Mouse (Mus musculus): ENCODE results near the gene N4bp2l2. TPM values are rescaled to one million over a fixed set of nuclear protein-coding genes. Genes with fewer than 3 reads are reported as not detected.
"Not testable (repeated sequence)": the region's sequence is repeated elsewhere in the genome, so short reads cannot be mapped to it uniquely, and the experiment has no call there.

The N4bp2l2 gene
- polyA plus RNA-seq (2014; fragmentation: Nextera tagmentation; extraction: Ambion mirVana): 38.7 and 45.0 TPM in 2 replicates

- WGBS: 92% methylated on average over 8 of the region's 9 CpGs
- Histone ChIP-seq H3K4me2 (replicated peaks; ENCODE audit: low read depth, low read length) (peak within 1 kb of the TSS; percentile 70), H3K4me3 (ENCODE audit: low read depth, low read length) (peak within 1 kb of the TSS; percentile 97), H3K27ac (ENCODE audit: low read depth, low read length) (peak within 1 kb of the TSS; percentile 94), H3K9ac (ENCODE audit: low read depth, low read length) (peak within 1 kb of the TSS; percentile 92)
- not testable (repeated sequence) for H3K9me3 ChIP-seq (ENCODE audit: control insufficient read depth, low read length); H3K36me3 ChIP-seq (ENCODE audit: control insufficient read depth, insufficient read depth, low read length); DNase-seq (ENCODE audit: low spot score); H3K27me3 ChIP-seq (ENCODE audit: control insufficient read depth, insufficient read depth, low read length); H3K4me1 ChIP-seq (replicated peaks; ENCODE audit: control insufficient read depth, insufficient read depth, low read length)
- peak; percentile 3; the same call in 1 of the 2 replicates for ATAC-seq (ENCODE audit: low FRiP score)
Measured at GRCm38 (mm10) chr5:150666133-150666739, at the start of gene N4bp2l2. Gene N4bp2l2, minus strand, starts transcription at chr5:150666183.

GRCm38 (mm10) chr5:150713431-150713830, 47.4 kb upstream of the N4bp2l2 start:
- Histone ChIP-seq H3K4me3 (ENCODE audit: low read depth, low read length) (no peak overlapping the region), H3K27ac (ENCODE audit: low read depth, low read length) (no peak overlapping the region), H3K9ac (ENCODE audit: low read depth, low read length) (no peak overlapping the region), H3K4me1 (replicated peaks; ENCODE audit: control insufficient read depth, insufficient read depth, low read length) (no peaks in the 10 kb centered on the region; the same call in 1 of the 2 replicates), H3K4me2 (replicated peaks; ENCODE audit: low read depth, low read length) (no peak overlapping the region), H3K36me3 (ENCODE audit: control insufficient read depth, insufficient read depth, low read length) (no peaks in the 10 kb centered on the region), H3K27me3 (ENCODE audit: control insufficient read depth, insufficient read depth, low read length) (no peaks in the 10 kb centered on the region), H3K9me3 (ENCODE audit: control insufficient read depth, low read length) (no peaks in the 10 kb centered on the region)
- no peak for ATAC-seq (ENCODE audit: low FRiP score)
- no peak for DNase-seq (ENCODE audit: low spot score)

GRCm38 (mm10) chr5:150711503-150711902, 45.5 kb upstream of the N4bp2l2 start:
- Histone ChIP-seq H3K4me3 (ENCODE audit: low read depth, low read length) (no peak overlapping the region), H3K36me3 (ENCODE audit: control insufficient read depth, insufficient read depth, low read length) (no peaks in the 10 kb centered on the region), H3K9ac (ENCODE audit: low read depth, low read length) (no peak overlapping the region), H3K27me3 (ENCODE audit: control insufficient read depth, insufficient read depth, low read length) (no peaks in the 10 kb centered on the region), H3K27ac (ENCODE audit: low read depth, low read length) (no peak overlapping the region), H3K4me2 (replicated peaks; ENCODE audit: low read depth, low read length) (no peak overlapping the region), H3K4me1 (replicated peaks; ENCODE audit: control insufficient read depth, insufficient read depth, low read length) (no peaks in the 10 kb centered on the region), H3K9me3 (ENCODE audit: control insufficient read depth, low read length) (no peaks in the 10 kb centered on the region)
- DNase-seq (ENCODE audit: low spot score): no peak
- WGBS: 95% methylated on average over 4 of the region's 4 CpGs
- no peak for ATAC-seq (ENCODE audit: low FRiP score)

- 90% methylated on average over 3 of the region's 3 CpGs for WGBS
- H3K27ac ChIP-seq (ENCODE audit: low read depth, low read length); H3K9me3 ChIP-seq (ENCODE audit: control insufficient read depth, low read length); H3K4me2 ChIP-seq (replicated peaks; ENCODE audit: low read depth, low read length); H3K36me3 ChIP-seq (ENCODE audit: control insufficient read depth, insufficient read depth, low read length); H3K27me3 ChIP-seq (ENCODE audit: control insufficient read depth, insufficient read depth, low read length); H3K9ac ChIP-seq (ENCODE audit: low read depth, low read length); ATAC-seq (ENCODE audit: low FRiP score); H3K4me1 ChIP-seq (replicated peaks; ENCODE audit: control insufficient read depth, insufficient read depth, low read length); DNase-seq (ENCODE audit: low spot score); H3K4me3 ChIP-seq (ENCODE audit: low read depth, low read length): not testable (repeated sequence)
Measured at GRCm38 (mm10) chr5:150707181-150707580, 41.2 kb upstream of the N4bp2l2 start.

GRCm38 (mm10) chr5:150706651-150707050, 40.7 kb upstream of the N4bp2l2 start:
- not testable (repeated sequence) for H3K4me1 ChIP-seq (replicated peaks; ENCODE audit: control insufficient read depth, insufficient read depth, low read length); DNase-seq (ENCODE audit: low spot score); ATAC-seq (ENCODE audit: low FRiP score); H3K36me3 ChIP-seq (ENCODE audit: control insufficient read depth, insufficient read depth, low read length); H3K9ac ChIP-seq (ENCODE audit: low read depth, low read length); H3K4me2 ChIP-seq (replicated peaks; ENCODE audit: low read depth, low read length); H3K27ac ChIP-seq (ENCODE audit: low read depth, low read length); H3K4me3 ChIP-seq (ENCODE audit: low read depth, low read length); H3K27me3 ChIP-seq (ENCODE audit: control insufficient read depth, insufficient read depth, low read length); H3K9me3 ChIP-seq (ENCODE audit: control insufficient read depth, low read length)
- 95% methylated on average over 1 of the region's 1 CpGs for WGBS

GRCm38 (mm10) chr5:150702714-150703113, 36.7 kb upstream of the N4bp2l2 start:
- Histone ChIP-seq H3K9ac (ENCODE audit: low read depth, low read length) (no peak overlapping the region), H3K27me3 (ENCODE audit: control insufficient read depth, insufficient read depth, low read length) (no peaks in the 10 kb centered on the region), H3K4me1 (replicated peaks; ENCODE audit: control insufficient read depth, insufficient read depth, low read length) (no peaks in the 10 kb centered on the region), H3K4me2 (replicated peaks; ENCODE audit: low read depth, low read length) (no peak overlapping the region), H3K27ac (ENCODE audit: low read depth, low read length) (no peak overlapping the region), H3K36me3 (ENCODE audit: control insufficient read depth, insufficient read depth, low read length) (no peaks in the 10 kb centered on the region), H3K9me3 (ENCODE audit: control insufficient read depth, low read length) (no peaks in the 10 kb centered on the region), H3K4me3 (ENCODE audit: low read depth, low read length) (no peak overlapping the region)
- 80% methylated on average over 2 of the region's 2 CpGs for WGBS
- ATAC-seq (ENCODE audit: low FRiP score): no peak
- DNase-seq (ENCODE audit: low spot score): peak; percentile 10

- Histone ChIP-seq H3K4me2 (replicated peaks; ENCODE audit: low read depth, low read length) (no peak overlapping the region), H3K9me3 (ENCODE audit: control insufficient read depth, low read length) (no peaks in the 10 kb centered on the region), H3K4me1 (replicated peaks; ENCODE audit: control insufficient read depth, insufficient read depth, low read length) (no peaks in the 10 kb centered on the region), H3K4me3 (ENCODE audit: low read depth, low read length) (no peak overlapping the region), H3K27me3 (ENCODE audit: control insufficient read depth, insufficient read depth, low read length) (no peaks in the 10 kb centered on the region), H3K27ac (ENCODE audit: low read depth, low read length) (no peak overlapping the region), H3K36me3 (ENCODE audit: control insufficient read depth, insufficient read depth, low read length) (no peaks in the 10 kb centered on the region), H3K9ac (ENCODE audit: low read depth, low read length) (no peak overlapping the region)
- 95% methylated on average over 2 of the region's 2 CpGs for WGBS
- DNase-seq (ENCODE audit: low spot score) (no peak), ATAC-seq (ENCODE audit: low FRiP score) (no peak)
Measured at GRCm38 (mm10) chr5:150693277-150693676, 27.3 kb upstream of the N4bp2l2 start.

GRCm38 (mm10) chr5:150690685-150691084, 24.7 kb upstream of the N4bp2l2 start:
- no peaks in the 10 kb centered on the region for H3K36me3 ChIP-seq (ENCODE audit: control insufficient read depth, insufficient read depth, low read length)
- no peak overlapping the region for H3K4me3 ChIP-seq (ENCODE audit: low read depth, low read length)
- no peak overlapping the region for H3K27ac ChIP-seq (ENCODE audit: low read depth, low read length)
- no peaks in the 10 kb centered on the region for H3K9me3 ChIP-seq (ENCODE audit: control insufficient read depth, low read length)
- H3K27me3 ChIP-seq (ENCODE audit: control insufficient read depth, insufficient read depth, low read length): no peaks in the 10 kb centered on the region
- H3K9ac ChIP-seq (ENCODE audit: low read depth, low read length): no peak overlapping the region
- no peak overlapping the region for H3K4me2 ChIP-seq (replicated peaks; ENCODE audit: low read depth, low read length)
- ATAC-seq (ENCODE audit: low FRiP score): no peak
- H3K4me1 ChIP-seq (replicated peaks; ENCODE audit: control insufficient read depth, insufficient read depth, low read length): no peaks in the 10 kb centered on the region
- DNase-seq (ENCODE audit: low spot score): no peak

- H3K36me3 ChIP-seq (ENCODE audit: control insufficient read depth, insufficient read depth, low read length); H3K9ac ChIP-seq (ENCODE audit: low read depth, low read length); H3K4me3 ChIP-seq (ENCODE audit: low read depth, low read length); H3K4me1 ChIP-seq (replicated peaks; ENCODE audit: control insufficient read depth, insufficient read depth, low read length); DNase-seq (ENCODE audit: low spot score); ATAC-seq (ENCODE audit: low FRiP score); H3K9me3 ChIP-seq (ENCODE audit: control insufficient read depth, low read length); H3K4me2 ChIP-seq (replicated peaks; ENCODE audit: low read depth, low read length); H3K27ac ChIP-seq (ENCODE audit: low read depth, low read length); H3K27me3 ChIP-seq (ENCODE audit: control insufficient read depth, insufficient read depth, low read length): not testable (repeated sequence)
- 87% methylated on average over 6 of the region's 6 CpGs for WGBS
Measured at GRCm38 (mm10) chr5:150682862-150683261, 16.9 kb upstream of the N4bp2l2 start.

Data from hindbrain, embryonic 11.5 days (tissue).